Mouse (Mus musculus): ENCODE data around the gene Ptprd. TPM values are rescaled to one million over a fixed set of nuclear protein-coding genes. Genes with fewer than 3 reads are reported as not detected.

Gene Ptprd
- polyA plus RNA-seq, 1 experiment from 2014 or later = 18.6 TPM

DNA sequence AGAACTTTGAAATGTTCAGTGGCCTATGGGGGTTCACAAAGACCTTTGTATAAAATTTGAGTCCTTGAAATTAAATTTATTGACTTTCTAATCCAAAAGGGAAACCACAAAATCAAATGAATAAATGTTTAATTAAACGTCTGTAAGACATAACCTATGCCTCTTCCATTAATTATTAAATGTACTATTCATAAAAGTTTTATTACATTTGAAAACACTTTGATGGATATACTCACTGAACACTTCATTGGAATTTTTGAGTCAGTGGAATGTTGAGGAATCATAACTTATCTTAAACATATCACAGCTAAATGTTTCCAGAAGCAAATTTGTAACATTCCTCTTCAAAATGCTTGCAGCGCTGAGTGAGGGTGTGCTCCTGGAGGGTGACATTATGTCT is 1551.6 kb downstream of the Ptprd start:
- no peak overlapping the region for H3K4me2 ChIP-seq
- no peak overlapping the region for H3K9ac ChIP-seq (ENCODE audit: low read length)
- no peaks in the 10 kb centered on the region for H3K9me3 ChIP-seq (ENCODE audit: control insufficient read depth, low read length)
- DNase-seq (ENCODE audit: low spot score, missing footprints) (no peak), ATAC-seq (ENCODE audit: low FRiP score) (no peak)
- no peaks in the 10 kb centered on the region for H3K36me3 ChIP-seq (ENCODE audit: control insufficient read depth, insufficient read depth, low read length)
- no peaks in the 10 kb centered on the region for H3K4me1 ChIP-seq (ENCODE audit: control insufficient read depth, insufficient read depth, low read length)
- H3K27me3 ChIP-seq (ENCODE audit: control insufficient read depth, insufficient read depth, low read length) = no peaks in the 10 kb centered on the region
- 88% methylated on average over 2 of the region's 2 CpGs for WGBS
- H3K4me3 ChIP-seq (ENCODE audit: low read depth, low read length) = no peak overlapping the region
- H3K27ac ChIP-seq (ENCODE audit: low read depth, low read length) = no peak overlapping the region

DNA sequence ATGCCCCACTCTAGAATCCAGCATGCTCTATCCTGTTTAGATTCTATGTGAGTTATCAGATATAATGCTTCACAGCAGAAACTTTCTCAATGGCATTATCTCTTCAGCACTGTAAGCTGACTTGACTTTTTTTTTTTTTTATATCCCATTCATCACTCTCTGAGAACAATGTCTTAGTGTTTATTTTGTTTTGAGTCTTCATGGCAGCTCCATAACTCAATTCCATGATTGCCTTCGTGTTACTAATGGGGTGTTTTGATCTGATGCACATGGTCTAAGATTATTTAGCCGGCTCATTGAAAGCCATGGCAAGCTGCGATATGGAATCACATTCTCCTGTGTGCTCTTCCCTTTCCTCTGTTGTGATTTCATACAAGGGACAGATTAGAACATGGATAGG is 1555.0 kb downstream of the Ptprd start:
- Histone ChIP-seq H3K4me2 (no peak overlapping the region), H3K4me3 (ENCODE audit: low read depth, low read length) (no peak overlapping the region), H3K9ac (ENCODE audit: low read length) (no peak overlapping the region), H3K36me3 (ENCODE audit: control insufficient read depth, insufficient read depth, low read length) (no peaks in the 10 kb centered on the region), H3K9me3 (ENCODE audit: control insufficient read depth, low read length) (no peaks in the 10 kb centered on the region), H3K27ac (ENCODE audit: low read depth, low read length) (no peak overlapping the region), H3K27me3 (ENCODE audit: control insufficient read depth, insufficient read depth, low read length) (no peaks in the 10 kb centered on the region), H3K4me1 (ENCODE audit: control insufficient read depth, insufficient read depth, low read length) (no peaks in the 10 kb centered on the region)
- no peak for ATAC-seq (ENCODE audit: low FRiP score)
- WGBS = 87% methylated on average over 3 of the region's 3 CpGs
- DNase-seq (ENCODE audit: low spot score, missing footprints) = no peak

DNA sequence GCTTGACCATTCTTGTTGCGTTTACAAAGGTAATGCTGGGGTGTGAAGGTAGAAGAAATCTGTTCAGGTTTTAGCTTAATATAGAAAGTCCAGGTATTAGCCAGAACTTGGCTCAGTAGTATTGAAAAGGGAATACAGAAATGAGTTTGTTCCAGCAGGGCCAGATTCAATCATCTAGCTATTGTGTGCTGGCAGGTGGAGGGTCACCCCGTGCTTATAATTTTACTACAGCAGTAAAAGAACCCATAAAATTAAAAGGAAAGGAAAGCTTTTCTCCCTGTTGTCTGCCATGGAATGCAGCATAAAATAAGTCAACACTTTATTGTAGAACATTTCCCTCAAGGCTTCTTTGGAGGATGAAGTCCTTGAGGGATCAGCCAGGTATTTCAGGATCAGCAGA is 1558.8 kb downstream of the Ptprd start:
- 89% methylated on average over 2 of the region's 2 CpGs for WGBS
- H3K4me3 ChIP-seq (ENCODE audit: low read depth, low read length) = no peak overlapping the region
- no peak for DNase-seq (ENCODE audit: low spot score, missing footprints)
- no peak overlapping the region for H3K27ac ChIP-seq (ENCODE audit: low read depth, low read length)
- H3K9me3 ChIP-seq (ENCODE audit: control insufficient read depth, low read length) = no peaks in the 10 kb centered on the region
- no peaks in the 10 kb centered on the region for H3K27me3 ChIP-seq (ENCODE audit: control insufficient read depth, insufficient read depth, low read length)
- ATAC-seq (ENCODE audit: low FRiP score) = no peak
- H3K36me3 ChIP-seq (ENCODE audit: control insufficient read depth, insufficient read depth, low read length) = no peaks in the 10 kb centered on the region
- H3K9ac ChIP-seq (ENCODE audit: low read length) = no peak overlapping the region
- no peak overlapping the region for H3K4me2 ChIP-seq
- no peaks in the 10 kb centered on the region for H3K4me1 ChIP-seq (ENCODE audit: control insufficient read depth, insufficient read depth, low read length)

DNA sequence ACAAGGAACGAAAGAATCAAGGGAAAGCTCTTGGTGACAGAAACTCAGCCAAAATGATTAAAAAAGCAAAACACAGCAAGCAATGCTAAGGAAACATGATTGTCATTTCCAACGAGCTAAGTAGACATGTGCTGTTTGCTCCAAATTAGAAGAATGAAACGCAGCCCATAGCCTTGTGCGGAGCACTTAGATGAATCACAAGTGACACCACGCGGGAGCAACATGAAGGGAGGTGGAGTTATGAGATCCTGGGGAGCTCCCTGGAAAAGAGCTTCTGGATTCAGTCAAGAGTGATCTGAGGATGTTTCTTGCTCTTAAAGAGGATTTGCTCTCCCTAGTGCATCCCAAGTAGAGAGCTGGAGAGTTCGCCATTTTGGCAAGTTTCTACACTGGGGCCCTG is 1590.0 kb downstream of the Ptprd start:
- no peak for DNase-seq (ENCODE audit: low spot score, missing footprints)
- ATAC-seq (ENCODE audit: low FRiP score) = no peak

DNA sequence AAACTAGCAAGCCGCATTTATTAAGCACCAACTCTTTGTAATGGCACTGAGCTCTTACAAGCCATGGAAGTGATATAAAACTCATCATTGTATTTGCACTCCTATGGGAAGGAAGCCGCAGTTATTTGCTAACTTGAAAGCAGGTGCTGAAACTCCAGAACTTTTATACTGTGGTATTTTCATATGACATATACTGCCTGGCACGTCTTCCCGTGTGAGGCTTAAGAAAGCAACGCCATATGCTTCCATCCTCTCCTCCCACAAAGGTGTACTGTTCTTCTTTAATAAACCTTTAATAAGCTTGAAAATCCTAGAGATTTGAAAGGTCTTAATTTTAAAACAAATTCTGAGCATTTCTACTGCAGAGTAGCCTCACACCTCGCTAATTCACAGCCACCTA is 1595.1 kb downstream of the Ptprd start:
- H3K4me2 ChIP-seq = no peak overlapping the region
- ATAC-seq (ENCODE audit: low FRiP score) = no peak
- 88% methylated on average over 6 of the region's 6 CpGs for WGBS

More for the DNA sequence above, 1590.0 kb downstream of the Ptprd start:
- Histone ChIP-seq H3K9ac (ENCODE audit: low read length) (no peak overlapping the region), H3K27me3 (ENCODE audit: control insufficient read depth, insufficient read depth, low read length) (no peaks in the 10 kb centered on the region), H3K4me3 (ENCODE audit: low read depth, low read length) (no peak overlapping the region), H3K9me3 (ENCODE audit: control insufficient read depth, low read length) (no peaks in the 10 kb centered on the region), H3K27ac (ENCODE audit: low read depth, low read length) (no peak overlapping the region), H3K4me1 (ENCODE audit: control insufficient read depth, insufficient read depth, low read length) (no peaks in the 10 kb centered on the region), H3K4me2 (no peak overlapping the region), H3K36me3 (ENCODE audit: control insufficient read depth, insufficient read depth, low read length) (no peaks in the 10 kb centered on the region)
- 89% methylated on average over 7 of the region's 7 CpGs for WGBS

DNA sequence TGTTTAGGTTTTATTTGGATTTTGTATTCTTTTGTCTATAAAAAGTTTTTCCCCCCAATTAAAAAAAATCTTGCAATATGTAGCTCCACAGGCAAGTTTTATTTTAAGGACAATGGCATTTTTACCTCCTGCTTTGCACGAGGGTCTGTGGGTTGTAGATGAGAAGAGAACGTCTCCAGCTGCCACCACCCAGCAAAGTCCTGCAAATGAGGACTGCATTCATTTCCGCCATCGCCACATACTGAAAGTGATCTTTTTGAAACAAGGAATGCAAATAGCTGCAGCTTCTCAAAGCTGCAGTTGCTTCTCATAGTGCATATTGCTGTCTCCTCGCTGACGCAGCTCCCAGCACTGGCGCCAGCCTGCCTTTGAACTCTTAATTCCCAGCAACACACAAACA is 1603.5 kb downstream of the Ptprd start:
- no peak overlapping the region for H3K4me3 ChIP-seq (ENCODE audit: low read depth, low read length)
- ATAC-seq (ENCODE audit: low FRiP score) = no peak
- no peaks in the 10 kb centered on the region for H3K36me3 ChIP-seq (ENCODE audit: control insufficient read depth, insufficient read depth, low read length)
- H3K9ac ChIP-seq (ENCODE audit: low read length) = no peak overlapping the region
- no peak overlapping the region for H3K4me2 ChIP-seq
- DNase-seq (ENCODE audit: low spot score, missing footprints) = no peak
- 51% methylated on average over 7 of the region's 7 CpGs for WGBS
- H3K27ac ChIP-seq (ENCODE audit: low read depth, low read length) = no peak overlapping the region
- H3K27me3 ChIP-seq (ENCODE audit: control insufficient read depth, insufficient read depth, low read length) = no peaks in the 10 kb centered on the region
- no peaks in the 10 kb centered on the region for H3K9me3 ChIP-seq (ENCODE audit: control insufficient read depth, low read length)
- H3K4me1 ChIP-seq (ENCODE audit: control insufficient read depth, insufficient read depth, low read length) = no peaks in the 10 kb centered on the region

More for the DNA sequence above, 1595.1 kb downstream of the Ptprd start:
- DNase-seq (ENCODE audit: low spot score, missing footprints) = no peak
- Histone ChIP-seq H3K9me3 (ENCODE audit: control insufficient read depth, low read length) (no peaks in the 10 kb centered on the region), H3K36me3 (ENCODE audit: control insufficient read depth, insufficient read depth, low read length) (no peaks in the 10 kb centered on the region), H3K9ac (ENCODE audit: low read length) (no peak overlapping the region), H3K27me3 (ENCODE audit: control insufficient read depth, insufficient read depth, low read length) (no peaks in the 10 kb centered on the region), H3K27ac (ENCODE audit: low read depth, low read length) (no peak overlapping the region), H3K4me1 (ENCODE audit: control insufficient read depth, insufficient read depth, low read length) (no peaks in the 10 kb centered on the region), H3K4me3 (ENCODE audit: low read depth, low read length) (no peak overlapping the region)

DNA sequence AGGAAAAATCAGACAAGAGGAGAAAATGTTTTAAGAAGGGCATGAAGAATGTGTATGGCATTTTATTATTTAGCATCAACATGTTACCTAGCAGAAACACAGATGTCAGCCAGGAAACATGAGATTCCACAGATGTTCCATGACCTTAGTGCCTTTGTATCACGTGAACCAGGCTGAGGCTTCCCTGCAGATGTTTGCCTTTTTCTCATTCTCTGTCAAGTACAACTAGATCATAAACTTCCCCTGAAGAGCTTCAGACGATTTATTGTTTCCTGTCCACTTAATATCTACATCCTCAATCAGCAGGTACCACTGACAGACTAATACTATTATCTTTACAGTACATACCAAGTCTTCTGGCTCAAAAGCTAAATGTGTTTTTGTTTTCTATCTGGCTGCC is 1605.0 kb downstream of the Ptprd start:
- H3K27ac ChIP-seq (ENCODE audit: low read depth, low read length) = no peak overlapping the region
- 75% methylated on average over 2 of the region's 2 CpGs for WGBS
- no peaks in the 10 kb centered on the region for H3K4me1 ChIP-seq (ENCODE audit: control insufficient read depth, insufficient read depth, low read length)
- no peaks in the 10 kb centered on the region for H3K9me3 ChIP-seq (ENCODE audit: control insufficient read depth, low read length)
- ATAC-seq (ENCODE audit: low FRiP score) = no peak
- H3K4me2 ChIP-seq = no peak overlapping the region
- no peaks in the 10 kb centered on the region for H3K27me3 ChIP-seq (ENCODE audit: control insufficient read depth, insufficient read depth, low read length)
- no peaks in the 10 kb centered on the region for H3K36me3 ChIP-seq (ENCODE audit: control insufficient read depth, insufficient read depth, low read length)
- no peak for DNase-seq (ENCODE audit: low spot score, missing footprints)
- H3K4me3 ChIP-seq (ENCODE audit: low read depth, low read length) = no peak overlapping the region
- no peak overlapping the region for H3K9ac ChIP-seq (ENCODE audit: low read length)

DNA sequence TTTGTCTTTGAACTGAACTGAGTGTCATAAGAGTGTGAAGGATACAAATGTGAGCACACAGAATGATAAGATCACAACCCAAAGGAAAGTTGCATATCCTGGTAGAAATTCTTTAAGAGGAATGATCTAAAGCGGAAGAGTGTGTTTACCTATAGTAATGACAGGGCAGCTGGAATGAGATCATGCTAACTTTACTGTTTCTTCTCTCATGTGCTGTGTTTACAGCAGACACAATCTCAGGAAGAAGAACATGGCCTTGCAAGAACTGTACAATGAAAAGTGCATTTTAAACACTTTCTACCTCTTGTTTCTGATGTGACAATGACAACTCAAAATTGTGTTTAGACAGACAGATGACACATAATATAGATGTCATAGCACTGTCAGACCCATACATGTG is 1621.0 kb downstream of the Ptprd start:
- Histone ChIP-seq H3K36me3 (ENCODE audit: control insufficient read depth, insufficient read depth, low read length) (no peaks in the 10 kb centered on the region), H3K4me3 (ENCODE audit: low read depth, low read length) (no peak overlapping the region), H3K9ac (ENCODE audit: low read length) (no peak overlapping the region), H3K27ac (ENCODE audit: low read depth, low read length) (no peak overlapping the region), H3K27me3 (ENCODE audit: control insufficient read depth, insufficient read depth, low read length) (no peaks in the 10 kb centered on the region), H3K9me3 (ENCODE audit: control insufficient read depth, low read length) (no peaks in the 10 kb centered on the region), H3K4me1 (ENCODE audit: control insufficient read depth, insufficient read depth, low read length) (no peaks in the 10 kb centered on the region), H3K4me2 (no peak overlapping the region)
- 95% methylated on average over 1 of the region's 1 CpGs for WGBS
- ATAC-seq (ENCODE audit: low FRiP score) = no peak
- no peak for DNase-seq (ENCODE audit: low spot score, missing footprints)

DNA sequence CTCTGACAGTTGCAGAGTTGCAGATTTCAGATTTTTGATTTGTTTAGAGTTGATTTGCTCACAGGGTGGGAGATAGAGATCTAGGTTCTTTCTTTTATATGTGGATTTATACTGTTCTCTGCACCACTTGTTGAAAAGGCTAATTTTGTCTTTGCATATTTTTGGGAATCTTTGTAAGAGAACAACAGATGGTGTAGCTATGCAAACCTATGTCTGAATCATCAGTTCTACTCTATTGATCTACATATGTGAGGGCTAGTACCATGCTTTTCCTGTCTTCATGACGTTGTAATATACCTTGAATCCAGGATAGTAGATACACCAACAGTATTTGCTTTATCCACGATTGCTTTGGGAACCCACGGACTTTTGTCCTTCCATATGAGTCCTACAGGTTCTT is 1628.7 kb downstream of the Ptprd start:
- ATAC-seq (ENCODE audit: low FRiP score) (no peak), DNase-seq (ENCODE audit: low spot score, missing footprints) (no peak)
- no peaks in the 10 kb centered on the region for H3K4me1 ChIP-seq (ENCODE audit: control insufficient read depth, insufficient read depth, low read length)
- H3K9me3 ChIP-seq (ENCODE audit: control insufficient read depth, low read length) = no peaks in the 10 kb centered on the region
- H3K27me3 ChIP-seq (ENCODE audit: control insufficient read depth, insufficient read depth, low read length) = no peaks in the 10 kb centered on the region
- no peak overlapping the region for H3K4me3 ChIP-seq (ENCODE audit: low read depth, low read length)
- no peak overlapping the region for H3K9ac ChIP-seq (ENCODE audit: low read length)
- WGBS = 87% methylated on average over 3 of the region's 3 CpGs
- no peaks in the 10 kb centered on the region for H3K36me3 ChIP-seq (ENCODE audit: control insufficient read depth, insufficient read depth, low read length)
- H3K27ac ChIP-seq (ENCODE audit: low read depth, low read length) = no peak overlapping the region
- no peak overlapping the region for H3K4me2 ChIP-seq

DNA sequence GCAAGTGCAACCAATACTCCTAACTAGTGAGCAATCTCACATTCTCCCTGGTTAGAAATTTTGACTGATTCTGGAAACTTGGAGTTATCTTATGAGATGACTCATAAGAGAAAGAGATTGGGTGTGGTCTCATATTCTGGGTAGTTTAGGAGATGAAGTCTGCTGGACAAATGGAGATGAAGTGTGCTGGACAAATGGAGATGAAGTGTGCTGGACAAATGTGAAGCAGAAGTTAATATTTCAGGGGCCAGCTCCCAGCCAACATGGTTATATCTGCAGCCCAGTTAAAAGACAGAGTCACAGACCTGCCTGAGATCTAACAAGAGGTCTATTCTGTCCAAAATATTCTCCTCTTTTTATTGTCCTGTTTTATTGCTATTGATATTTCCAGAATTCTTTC is 1645.8 kb downstream of the Ptprd start:
- no peak for DNase-seq (ENCODE audit: low spot score, missing footprints)
- Histone ChIP-seq H3K9ac (ENCODE audit: low read length) (no peak overlapping the region), H3K27ac (ENCODE audit: low read depth, low read length) (no peak overlapping the region), H3K9me3 (ENCODE audit: control insufficient read depth, low read length) (no peaks in the 10 kb centered on the region), H3K4me3 (ENCODE audit: low read depth, low read length) (no peak overlapping the region), H3K27me3 (ENCODE audit: control insufficient read depth, insufficient read depth, low read length) (no peaks in the 10 kb centered on the region), H3K36me3 (ENCODE audit: control insufficient read depth, insufficient read depth, low read length) (no peaks in the 10 kb centered on the region), H3K4me1 (ENCODE audit: control insufficient read depth, insufficient read depth, low read length) (no peaks in the 10 kb centered on the region), H3K4me2 (no peak overlapping the region)
- ATAC-seq (ENCODE audit: low FRiP score) = no peak

Measured in midbrain, embryonic 11.5 days (tissue).